Mouse (Mus musculus) bone marrow, adult 2 months (tissue): ENCODE measurements around the gene Sox6.

Experiments used
- CTCF ChIP-seq: fragments of 200-500 bp; IDR thresholded peaks from 2 replicates; pipeline ENCODE4 v1.5.1; 2011; ENCODE audit warnings: low read length, control low read depth; ENCODE audit not compliant: control insufficient read depth, insufficient read depth
- POLR2A ChIP-seq: fragments of 200-500 bp; IDR thresholded peaks from 2 replicates; pipeline ENCODE4 v1.6.1; 2011; ENCODE audit warnings: low read depth, mild to moderate bottlenecking, control low read depth, low read length, borderline replicate concordance; ENCODE audit not compliant: control insufficient read depth

GRCm38 (mm10) chr7:115889926-115890325 is 148.7 kb downstream of the Sox6 start:
- TF ChIP-seq POLR2A (no peak), CTCF (no peak)
